ENCODE assay signal across 8 mouse cellular contexts in genomic region chr8:105326141-105326672, GRCm38 (mm10). TPM values are rescaled to one million over a fixed set of nuclear protein-coding genes. Genes with fewer than 3 reads are reported as not detected.
A peak's percentile ranks its signal among the peaks of the same experiment; 100 is the strongest.
DNase-seq lines count a peak whose midpoint lies in the region; ATAC-seq and TF ChIP-seq lines count a peak whose summit lies in the region.

Gene Lrrc29 (minus strand): TSS chr8:105326278.
Gene Tmem208 (plus strand): TSS chr8:105326354.

- peaks cover 78% of the 10 kb centered on the region for H3K36me3 ChIP-seq in erythroblast, embryonic 14.5 days (ENCODE audit: control insufficient read depth)
- peaks cover 29% of the 10 kb centered on the region for H3K36me3 ChIP-seq in heart, embryonic 11.5 days (ENCODE audit: control insufficient read depth, insufficient read depth, low read length)
- H3K36me3 ChIP-seq in kidney, embryonic 16.5 days (ENCODE audit: insufficient read depth, low read length) = peaks cover 42% of the 10 kb centered on the region
- H3K36me3 ChIP-seq in liver, adult 2 months (ENCODE audit: control insufficient read depth, insufficient read depth, low read length) = peaks cover 7% of the 10 kb centered on the region; the same call in 1 of the 2 replicates

- H3K27ac ChIP-seq in heart, embryonic 11.5 days (ENCODE audit: low read depth, low read length) = peak within 1 kb of the TSS; percentile 81
- peak within 1 kb of the TSS; percentile 92 for H3K27ac ChIP-seq in kidney, embryonic 16.5 days (ENCODE audit: low read length)
- H3K27ac ChIP-seq in liver, adult 2 months (replicated peaks; ENCODE audit: insufficient read depth, low read depth, low read length) = peak within 1 kb of the TSS; percentile 29

- peaks cover 74% of the 10 kb centered on the region for H3K4me1 ChIP-seq in erythroblast, embryonic 14.5 days (ENCODE audit: control insufficient read depth)
- peaks cover 16% of the 10 kb centered on the region for H3K4me1 ChIP-seq in heart, embryonic 11.5 days (ENCODE audit: control insufficient read depth, insufficient read depth, low read length)
- peaks cover 18% of the 10 kb centered on the region for H3K4me1 ChIP-seq in kidney, embryonic 16.5 days (ENCODE audit: insufficient read depth, low read length)
- H3K4me1 ChIP-seq in liver, adult 2 months (ENCODE audit: control insufficient read depth, insufficient read depth, low read length) = peaks cover 11% of the 10 kb centered on the region

- peak within 1 kb of the TSS; percentile 89 for H3K9ac ChIP-seq in heart, embryonic 11.5 days (ENCODE audit: low read depth, low read length)
- peak within 1 kb of the TSS; percentile 90 for H3K9ac ChIP-seq in kidney, embryonic 16.5 days (replicated peaks; ENCODE audit: low read length)
- H3K9ac ChIP-seq in liver, adult 2 months (ENCODE audit: low read depth, low read length) = peak within 1 kb of the TSS; percentile 71

- TF ChIP-seq POLR2A in liver, adult 2 months (IDR thresholded peaks at IDR 0.05; ENCODE audit: extremely low read depth, insufficient read depth, low read length) = peak; percentile 76

- H3K9me3 ChIP-seq in erythroblast, embryonic 14.5 days (ENCODE audit: control insufficient read depth, low read length) = no peaks in the 10 kb centered on the region
- H3K9me3 ChIP-seq in heart, embryonic 11.5 days (replicated peaks; ENCODE audit: control insufficient read depth, low read length) = no peaks in the 10 kb centered on the region
- H3K9me3 ChIP-seq in kidney, embryonic 16.5 days (ENCODE audit: low read length) = no peaks in the 10 kb centered on the region

- peak; percentile 61 for TF ChIP-seq CTCF in liver, adult 2 months (IDR thresholded peaks at IDR 0.05; ENCODE audit: low read depth, low read length)

- H3K4me3 ChIP-seq in erythroblast, embryonic 14.5 days (replicated peaks) = peak within 1 kb of the TSS; percentile 85
- peak within 1 kb of the TSS; percentile 79 for H3K4me3 ChIP-seq in heart, embryonic 11.5 days (ENCODE audit: low read depth, low read length)
- peak within 1 kb of the TSS; percentile 94 for H3K4me3 ChIP-seq in kidney, embryonic 16.5 days (ENCODE audit: low read length)
- H3K4me3 ChIP-seq in liver, adult 2 months (ENCODE audit: insufficient read depth, low read depth, low read length) = peak within 1 kb of the TSS; percentile 58

- ATAC-seq in heart, embryonic 11.5 days (replicated peaks; ENCODE audit: insufficient number of reproducible peaks, low FRiP score, low TSS enrichment) = peak; percentile 87
- peak; percentile 92 for ATAC-seq in kidney, embryonic 16.5 days (ENCODE audit: low FRiP score, low TSS enrichment)
- peak; percentile 96 for ATAC-seq in monocyte, adult 5-6 weeks (replicated peaks; ENCODE audit: insufficient number of reproducible peaks, low FRiP score, low TSS enrichment, poor library complexity, severe bottlenecking)

- peak; percentile 98 for DNase-seq in CD4-positive, CD25-positive, alpha-beta regulatory T cell, adult 2 months (ENCODE audit: low read depth, low spot score)
- DNase-seq in brain, embryonic 18.5 days (ENCODE audit: low read depth, low spot score) = peak; percentile 86
- peak; percentile 83 for DNase-seq in liver, adult 2 months (ENCODE audit: extremely low read depth, low read depth, low spot score)
- peak; percentile 96 to 98 for DNase-seq in spleen, postnatal 36 days (ENCODE audit: low spot score in 2 of 2)

- under 1% methylated on average over 36 of the region's 36 CpGs for WGBS in heart, embryonic 11.5 days (ENCODE audit: insufficient replicate concordance)
- WGBS in kidney, embryonic 16.5 days = under 1% methylated on average over 36 of the region's 36 CpGs
- WGBS in liver, adult 2 months = under 1% methylated on average over 36 of the region's 36 CpGs

- no peaks in the 10 kb centered on the region for H3K27me3 ChIP-seq in erythroblast, embryonic 14.5 days (ENCODE audit: control insufficient read depth)
- no peaks in the 10 kb centered on the region for H3K27me3 ChIP-seq in heart, embryonic 11.5 days (ENCODE audit: control insufficient read depth, insufficient read depth, low read length)
- H3K27me3 ChIP-seq in kidney, embryonic 16.5 days (ENCODE audit: insufficient read depth, low read length) = no peaks in the 10 kb centered on the region
- H3K27me3 ChIP-seq in liver, adult 2 months (ENCODE audit: control insufficient read depth, insufficient read depth, low read length) = no peaks in the 10 kb centered on the region

- peaks cover 7% of the 10 kb centered on the region; the same call in 1 of the 2 replicates for H3K79me2 ChIP-seq in liver, adult 2 months (ENCODE audit: control insufficient read depth, insufficient read depth, low read length)

- peak within 1 kb of the TSS; percentile 73 for H3K4me2 ChIP-seq in heart, embryonic 11.5 days
- H3K4me2 ChIP-seq in kidney, embryonic 16.5 days (replicated peaks; ENCODE audit: low read depth, low read length) = peak within 1 kb of the TSS; percentile 93

RNA-seq across cellular contexts. Expression of gene Lrrc29, which starts in this region (rescaled TPM):
- 2.5 and 3.1 TPM in 2 replicates for polyA plus RNA-seq in erythroblast, embryonic 14.5 days (2012)
- 1.3 and 1.7 TPM in 2 replicates for polyA plus RNA-seq in heart, embryonic 11.5 days (2014; fragmentation: Nextera tagmentation; extraction: Ambion mirVana)
- polyA plus RNA-seq in kidney, embryonic 16.5 days (2015; fragmentation: Nextera tagmentation; extraction: Ambion mirVana) = 2.2 and 2.4 TPM in 2 replicates
- total RNA-seq in liver, adult 2 months (2014; rRNA removed) = 3.0 and 3.2 TPM in 2 replicates
- polyA plus RNA-seq in liver, adult 2 months (2012; rRNA removed) = 7.9 and 12.9 TPM in 2 replicates
- 1.3 to 2.8 TPM (median 1.7 TPM) in 3 replicates for total RNA-seq in monocyte, adult 5-6 weeks (2017)

RNA-seq across cellular contexts. Expression of gene Tmem208, which starts in this region (rescaled TPM):
- polyA plus RNA-seq in erythroblast, embryonic 14.5 days (2012) = 3.4 and 3.5 TPM in 2 replicates
- 83.5 and 88.7 TPM in 2 replicates for polyA plus RNA-seq in heart, embryonic 11.5 days (2014; fragmentation: Nextera tagmentation; extraction: Ambion mirVana)
- polyA plus RNA-seq in kidney, embryonic 16.5 days (2015; fragmentation: Nextera tagmentation; extraction: Ambion mirVana) = 120 and 136 TPM in 2 replicates
- total RNA-seq in liver, adult 2 months (2014; rRNA removed) = 97.9 and 104 TPM in 2 replicates
- polyA plus RNA-seq in liver, adult 2 months (2012; rRNA removed) = 87.5 and 90.9 TPM in 2 replicates
- 36.6 to 48.0 TPM (median 42.8 TPM) in 3 replicates for total RNA-seq in monocyte, adult 5-6 weeks (2017)

Comparison
In these comparisons a context has a peak if more than half of its experiments do, and no peak if none do; other contexts are left out.
1. Peak in every context shown above with its lines: DNase-seq, ATAC-seq, H3K4me3 ChIP-seq and H3K27ac ChIP-seq.
2. RNA of gene Tmem208 (polyA plus RNA-seq): 120 to 136 TPM in kidney, embryonic 16.5 days, 87.5 to 90.9 TPM in liver, adult 2 months and 83.5 to 88.7 TPM in heart, embryonic 11.5 days; 3.4 to 3.5 TPM in erythroblast, embryonic 14.5 days; every median in the first group is over 10 times any median in the second.
3. H3K27ac ChIP-seq: peak in every context shown above with its lines; median percentile 92 in kidney, embryonic 16.5 days; 81 in heart, embryonic 11.5 days; 29 in liver, adult 2 months.